Mouse (Mus musculus) MEL (cell line): ENCODE results near the gene Rtbdn. TPM values are rescaled to one million over a fixed set of nuclear protein-coding genes. Genes with fewer than 3 reads are reported as not detected.

ENCODE experiments used
- DNase-seq: peaks from one replicate; pipeline ENCODE4 v3.0.0; 2011; ENCODE audit warnings: low read depth, low spot score
- H3K27ac ChIP-seq: 2 replicates; pipeline ENCODE4 v1.5.1; 2012; ENCODE audit warnings: low read depth, mild to moderate bottlenecking, control low read depth, low read length, moderate library complexity; ENCODE audit not compliant: control insufficient read depth
- H3K27me3 ChIP-seq, 2 experiments: fragments of 150-350 bp in 1 of 2; sonication (generic) in 1 of 2; 2 replicates each; pipeline ENCODE4 v1.6.1; 2012; ENCODE audit warnings: low read length in 2 of 2, mild to moderate bottlenecking in 2 of 2, improper control_type of control experiment in 1 of 2, moderate library complexity in 1 of 2; ENCODE audit not compliant: insufficient read depth in 2 of 2, control insufficient read depth in 1 of 2
- H3K36me3 ChIP-seq, 2 experiments: 2 replicates each; pipeline ENCODE4 v1.6.1; 2012 to 2014; ENCODE audit warnings: low read length in 2 of 2, improper control_type of control experiment in 1 of 2, inconsistent platforms in 1 of 2, mild to moderate bottlenecking in 1 of 2; ENCODE audit not compliant: insufficient read depth in 2 of 2, control insufficient read depth in 1 of 2
- H3K4me1 ChIP-seq, 2 experiments: fragments of 150-350 bp in 1 of 2; sonication (generic) in 1 of 2; 2 replicates each; pipeline ENCODE4 v1.6.1; 2012; ENCODE audit warnings: low read length in 2 of 2, improper control_type of control experiment in 1 of 2, mild to moderate bottlenecking in 1 of 2; ENCODE audit not compliant: insufficient read depth in 2 of 2, control insufficient read depth in 1 of 2
- H3K4me3 ChIP-seq, 2 experiments: fragments of 150-350 bp in 1 of 2; sonication (generic) in 1 of 2; 2 replicates each; pipeline ENCODE4 v1.5.1; 2012; ENCODE audit warnings: low read depth in 2 of 2, low read length in 2 of 2, mild to moderate bottlenecking in 2 of 2, moderate library complexity in 2 of 2, control low read depth in 1 of 2, improper control_type of control experiment in 1 of 2; ENCODE audit not compliant: control insufficient read depth in 1 of 2, insufficient read depth in 1 of 2
- H3K79me2 ChIP-seq: 2 replicates; pipeline ENCODE4 v1.6.1; 2012; ENCODE audit warnings: mild to moderate bottlenecking, low read length, moderate library complexity; ENCODE audit not compliant: control insufficient read depth, poor library complexity, insufficient read depth
- H3K9ac ChIP-seq: 2 replicates; pipeline ENCODE4 v1.6.1; 2012; ENCODE audit warnings: low read depth, mild to moderate bottlenecking, control low read depth, low read length, moderate library complexity; ENCODE audit not compliant: control insufficient read depth, poor library complexity, severe bottlenecking
- H3K9me3 ChIP-seq: fragments of 150-350 bp; sonication (generic); replicated peaks from 2 replicates; pipeline ENCODE4 v1.6.1; 2012; ENCODE audit warnings: mild to moderate bottlenecking, low read length, improper control_type of control experiment, moderate library complexity; ENCODE audit not compliant: insufficient read depth
- CHD1 ChIP-seq: IDR thresholded peaks from 2 replicates; pipeline ENCODE4 v1.6.1; 2012; ENCODE audit warnings: low read depth, mild to moderate bottlenecking, inconsistent platforms, low read length, improper control_type of control experiment
- CHD2 ChIP-seq: IDR thresholded peaks from 2 replicates; pipeline ENCODE4 v1.6.1; 2011; ENCODE audit warnings: low read length, improper control_type of control experiment
- E2F4 ChIP-seq: IDR thresholded peaks from 2 replicates; pipeline ENCODE4 v1.6.1; 2011; ENCODE audit warnings: low read depth, low read length, improper control_type of control experiment, borderline replicate concordance
- ELF1 ChIP-seq: IDR thresholded peaks from 2 replicates; pipeline ENCODE4 v1.6.1; 2014; ENCODE audit warnings: low read depth, mild to moderate bottlenecking, inconsistent platforms, low read length, improper control_type of control experiment, moderate library complexity
- EP300 ChIP-seq, 2 experiments: IDR thresholded peaks; 2 replicates each; pipeline ENCODE4 v1.6.1; 2011; ENCODE audit warnings: improper control_type of control experiment in 2 of 2, low read length in 2 of 2, low read depth in 1 of 2, mild to moderate bottlenecking in 1 of 2
- ETS1 ChIP-seq: IDR thresholded peaks from 2 replicates; pipeline ENCODE4 v1.6.1; 2012; ENCODE audit warnings: low read depth, mild to moderate bottlenecking, inconsistent platforms, low read length, improper control_type of control experiment, moderate library complexity
- GABPA ChIP-seq: IDR thresholded peaks from 2 replicates; pipeline ENCODE4 v1.6.1; 2012; ENCODE audit warnings: low read depth, mild to moderate bottlenecking, inconsistent platforms, low read length, improper control_type of control experiment, moderate library complexity
- HCFC1 ChIP-seq: IDR thresholded peaks from 2 replicates; pipeline ENCODE4 v1.6.1; 2012; ENCODE audit warnings: low read depth, mild to moderate bottlenecking, inconsistent platforms, low read length, improper control_type of control experiment, moderate library complexity
- JUND ChIP-seq: IDR thresholded peaks from 2 replicates; pipeline ENCODE4 v1.6.1; 2011; ENCODE audit warnings: low read depth, mild to moderate bottlenecking, improper control_type of control experiment, low read length
- KAT2A ChIP-seq: conservative IDR thresholded peaks from 2 replicates; pipeline ENCODE4 v1.6.1; 2012; ENCODE audit warnings: low read depth, low read length, improper control_type of control experiment, inconsistent platforms
- MEF2A ChIP-seq: IDR thresholded peaks from 2 replicates; pipeline ENCODE4 v1.6.1; 2014; ENCODE audit warnings: low read depth, mild to moderate bottlenecking, inconsistent platforms, low read length, improper control_type of control experiment; ENCODE audit not compliant: poor library complexity, insufficient replicate concordance, severe bottlenecking; ENCODE audit errors: extremely low read depth
- MXI1 ChIP-seq: IDR thresholded peaks from 2 replicates; pipeline ENCODE4 v1.6.1; 2011; ENCODE audit warnings: mild to moderate bottlenecking, low read depth, low read length, improper control_type of control experiment
- MYB ChIP-seq: IDR thresholded peaks from 2 replicates; pipeline ENCODE4 v1.6.1; 2011; ENCODE audit warnings: mild to moderate bottlenecking, low read depth, low read length, improper control_type of control experiment
- MYC ChIP-seq: IDR thresholded peaks from 2 replicates; pipeline ENCODE4 v1.6.1; 2011; ENCODE audit warnings: low read depth, mild to moderate bottlenecking, low read length, improper control_type of control experiment, moderate library complexity
- NELFE ChIP-seq: IDR thresholded peaks from 2 replicates; pipeline ENCODE4 v1.6.1; 2011; ENCODE audit warnings: low read depth, low read length, improper control_type of control experiment
- NRF1 ChIP-seq: IDR thresholded peaks from 2 replicates; pipeline ENCODE4 v1.6.1; 2014; ENCODE audit warnings: low read depth, mild to moderate bottlenecking, inconsistent platforms, low read length, improper control_type of control experiment, moderate library complexity; ENCODE audit not compliant: poor library complexity, insufficient read depth, severe bottlenecking
- POLR2AphosphoS2 ChIP-seq: IDR thresholded peaks from 2 replicates; pipeline ENCODE4 v1.6.1; 2011; ENCODE audit warnings: low read length, improper control_type of control experiment
- POLR2AphosphoS5 ChIP-seq: IDR thresholded peaks from 2 replicates; pipeline ENCODE4 v1.6.1; 2012; ENCODE audit warnings: low read depth, borderline replicate concordance, mild to moderate bottlenecking, inconsistent platforms, low read length, moderate library complexity, mixed read lengths
- RAD21 ChIP-seq: IDR thresholded peaks from 2 replicates; pipeline ENCODE4 v1.6.1; 2011; ENCODE audit warnings: mild to moderate bottlenecking, low read depth, low read length, improper control_type of control experiment
- SIN3A ChIP-seq: IDR thresholded peaks from 2 replicates; pipeline ENCODE4 v1.6.1; 2012; ENCODE audit warnings: low read length, improper control_type of control experiment, inconsistent platforms
- SMC3 ChIP-seq: IDR thresholded peaks from 2 replicates; pipeline ENCODE4 v1.6.1; 2011; ENCODE audit warnings: low read depth, low read length, improper control_type of control experiment
- TAL1 ChIP-seq: IDR thresholded peaks from 2 replicates; pipeline ENCODE4 v1.6.1; 2012; ENCODE audit warnings: mild to moderate bottlenecking, inconsistent platforms, low read length, moderate library complexity, mixed read lengths
- TBP ChIP-seq: IDR thresholded peaks from 2 replicates; pipeline ENCODE4 v1.8.0; 2011; ENCODE audit warnings: low read depth, low read length, improper control_type of control experiment
- TCF12 ChIP-seq: IDR thresholded peaks from 2 replicates; pipeline ENCODE4 v1.6.1; 2014; ENCODE audit warnings: low read depth, mild to moderate bottlenecking, inconsistent platforms, low read length, improper control_type of control experiment, moderate library complexity
- USF1 ChIP-seq: IDR thresholded peaks from 2 replicates; pipeline ENCODE4 v1.6.1; 2014; ENCODE audit warnings: low read depth, mild to moderate bottlenecking, inconsistent platforms, low read length, improper control_type of control experiment, moderate library complexity
- ZC3H11A ChIP-seq: IDR thresholded peaks from 2 replicates; pipeline ENCODE4 v1.6.1; 2012; ENCODE audit warnings: low read depth, mild to moderate bottlenecking, inconsistent platforms, low read length, improper control_type of control experiment
- ZMIZ1 ChIP-seq: IDR thresholded peaks from 2 replicates; pipeline ENCODE4 v1.6.1; 2012; ENCODE audit warnings: low read depth, mild to moderate bottlenecking, inconsistent platforms, low read length, improper control_type of control experiment, moderate library complexity
- ZNF384 ChIP-seq: IDR thresholded peaks from 2 replicates; pipeline ENCODE4 v1.6.1; 2012; ENCODE audit warnings: low read depth, mild to moderate bottlenecking, inconsistent platforms, low read length, improper control_type of control experiment
- polyA plus RNA-seq, 2 experiments: library from polyadenylated mRNA; stranded (reverse) in 1 of 2; unstranded in 1 of 2; fragments of >175 nt in 1 of 2; fragments of >200 nt in 1 of 2; gene quantifications; 2 replicates each; pipeline versions ENCODE4 v1.2.1 to v1.2.4; 2012; ENCODE audit warnings: low replicate concordance in 2 of 2, low read depth in 1 of 2; ENCODE audit not compliant: insufficient read length in 2 of 2, insufficient read depth in 1 of 2, missing spikeins in 1 of 2
- total RNA-seq: library from RNA; depleted of rRNA; stranded (reverse); fragments of 300-350 nt; gene quantifications from 2 replicates; pipeline ENCODE4 v1.2.3, GENCODE M21; 2012

The Rtbdn gene
- total and polyA plus RNA-seq, 3 experiments = 0.08 to 0.11 TPM; not detected in 1

GRCm38 (mm10) chr8:84968650-84969049 is 21.9 kb downstream of the Rtbdn start:
- no peaks in the 10 kb centered on the region for H3K9me3 ChIP-seq
- TF ChIP-seq MYC = no peak
- TF ChIP-seq SIN3A = 0 out of 2 replicates have a peak, but pooled peaks have one; percentile 20
- no peak for TF ChIP-seq POLR2AphosphoS5
- TF ChIP-seq MYB = no peak
- no peak; the same call in 1 of the 2 replicates for TF ChIP-seq ETS1
- no peak for TF ChIP-seq RAD21
- no peak for TF ChIP-seq ZNF384
- no peak for TF ChIP-seq JUND
- TF ChIP-seq MXI1 = peak; percentile 26; the same call in 1 of the 2 replicates
- TF ChIP-seq POLR2AphosphoS2 = no peak
- TF ChIP-seq ELF1 = no peak
- TF ChIP-seq TCF12 = no peak
- no peak for TF ChIP-seq NRF1
- TF ChIP-seq GABPA = no peak
- peaks cover 22% of the 10 kb centered on the region for H3K79me2 ChIP-seq
- peak overlapping the region; percentile 65 to 73 for H3K4me3 ChIP-seq
- peaks cover 7 to 36% of the 10 kb centered on the region in 2 experiments for H3K4me1 ChIP-seq
- H3K27me3 ChIP-seq = no peaks in the 10 kb centered on the region
- H3K9ac ChIP-seq = peak overlapping the region; percentile 91
- peak overlapping the region; percentile 84 for H3K27ac ChIP-seq
- H3K36me3 ChIP-seq = peaks cover 4 to 35% of the 10 kb centered on the region in 2 experiments; a peak in 3 of 4 replicates
- peak; percentile 74 for DNase-seq

DNA sequence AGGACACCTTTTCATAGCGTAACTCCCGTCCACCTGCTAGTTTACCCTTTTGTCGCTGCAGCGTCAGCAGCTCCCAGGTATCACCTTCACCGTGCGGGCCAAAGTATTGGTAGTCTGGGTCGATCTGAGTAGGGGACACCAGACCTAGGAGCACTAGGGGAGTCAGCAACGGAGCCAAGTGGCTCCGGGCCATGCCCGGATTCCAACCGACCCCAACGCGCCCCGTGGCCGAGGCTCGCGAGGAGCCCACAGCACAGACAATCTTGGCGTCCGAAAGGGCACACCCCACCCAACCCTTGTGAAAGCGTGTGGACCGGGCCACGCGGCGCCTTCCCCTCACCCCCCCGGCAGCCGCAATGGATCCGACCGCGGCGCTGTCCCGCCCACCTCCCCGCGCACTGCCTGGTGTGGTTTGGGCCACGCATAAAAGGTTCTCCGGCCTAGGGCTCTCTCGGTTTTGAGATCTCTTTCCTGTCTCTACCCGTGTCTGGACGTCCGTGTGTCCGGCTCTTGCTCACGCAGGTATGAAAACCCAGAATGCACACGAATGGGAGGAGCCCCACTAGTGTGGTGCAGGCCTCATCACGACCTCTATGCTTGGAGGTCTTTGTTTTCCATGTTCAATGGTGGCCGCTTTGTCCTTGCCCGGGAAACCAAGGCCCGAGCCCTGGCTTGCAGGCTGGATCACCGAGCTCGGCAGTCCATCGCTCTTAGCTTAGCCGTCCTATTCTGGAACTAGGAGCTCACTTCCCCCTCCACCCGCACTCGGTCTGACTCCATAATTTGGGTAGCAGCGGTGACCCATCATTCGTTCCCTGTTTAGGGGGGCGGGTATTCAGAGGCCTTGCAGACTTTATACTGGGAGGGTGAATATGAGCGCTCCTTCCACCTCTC is 22.7 kb downstream of the Rtbdn start, which contains the start of the genes Gm49661, Prdx2 and Rnaseh2a:
Gene Gm49661 (minus strand): TSS at position 193 of the 894 bp plus-strand sequence.
Gene Prdx2 (plus strand): TSS at position 347 of the 894 bp plus-strand sequence.
Gene Rnaseh2a (minus strand): TSS at position 527 of the 894 bp plus-strand sequence.
- peak; percentile 83 for DNase-seq
- Histone ChIP-seq H3K27me3 (no peaks in the 10 kb centered on the region), H3K36me3 (peaks cover 4 to 35% of the 10 kb centered on the region in 2 experiments; a peak in 3 of 4 replicates), H3K27ac (peak within 1 kb of the TSS; percentile 84), H3K79me2 (peaks cover 22% of the 10 kb centered on the region), H3K4me1 (peaks cover 7 to 42% of the 10 kb centered on the region in 2 experiments), H3K4me3 (peak within 1 kb of the TSS; percentile 65 to 73), H3K9me3 (no peaks in the 10 kb centered on the region), H3K9ac (peak within 1 kb of the TSS; percentile 91)
- no peak for TF ChIP-seq MEF2A
- peak; percentile 95 for TF ChIP-seq NELFE
- TF ChIP-seq TAL1 = no peak
- TF ChIP-seq E2F4 = no peak
- peak; percentile 47; the same call in 1 of the 2 replicates for TF ChIP-seq KAT2A
- TF ChIP-seq CHD2 = no peak
- peak; percentile 72 for TF ChIP-seq SIN3A
- peak; percentile 81 for TF ChIP-seq MXI1
- TF ChIP-seq MYC = peak; percentile 90
- no peak for TF ChIP-seq USF1
- TF ChIP-seq TBP = peak; percentile 91
- TF ChIP-seq RAD21 = no peak
- TF ChIP-seq ZMIZ1 = peak; percentile 89; the same call in 1 of the 2 replicates
- no peak for TF ChIP-seq SMC3
- TF ChIP-seq POLR2AphosphoS5 = no peak
- TF ChIP-seq HCFC1 = peak; percentile 67
- TF ChIP-seq EP300 (IDR thresholded peaks at IDR 0.05; ENCODE audit: low read depth in 1 of 2, low read length in 2 of 2) = peak in 1 of 2 experiments; percentile 17; a peak in 1 of 4 replicates
- TF ChIP-seq ZC3H11A = no peak
- peak; percentile 98 for TF ChIP-seq CHD1
- TF ChIP-seq JUND = no peak
- no peak for TF ChIP-seq GABPA
